Mouse (Mus musculus) gonadal fat pad, adult 2 months (tissue): ENCODE results near the gene Hoxa10. TPM values are rescaled to one million over a fixed set of nuclear protein-coding genes. Genes with fewer than 3 reads are reported as not detected.

Source experiments
- DNase-seq: peaks from one replicate; pipeline ENCODE4 v3.0.0-alpha.2; 2012; ENCODE audit warnings: low read depth
- polyA plus RNA-seq: library from polyadenylated mRNA; depleted of rRNA; stranded (reverse); fragments of >200 nt; gene quantifications from 2 replicates; pipeline ENCODE4 v1.2.3, GENCODE M21; 2012

The Hoxa10 gene
- polyA plus RNA-seq, 1 experiment = 5.0 TPM

GRCm38 (mm10) chr6:52229558-52230416, 10.9 kb downstream of the Hoxa10 start:
- DNase-seq = no peak

- DNase-seq = no peak
Measured at GRCm38 (mm10) chr6:52228475-52229465, 11.9 kb downstream of the Hoxa10 start.

GRCm38 (mm10) chr6:52227470-52228222, 13.0 kb downstream of the Hoxa10 start:
- DNase-seq = no peak

DNA sequence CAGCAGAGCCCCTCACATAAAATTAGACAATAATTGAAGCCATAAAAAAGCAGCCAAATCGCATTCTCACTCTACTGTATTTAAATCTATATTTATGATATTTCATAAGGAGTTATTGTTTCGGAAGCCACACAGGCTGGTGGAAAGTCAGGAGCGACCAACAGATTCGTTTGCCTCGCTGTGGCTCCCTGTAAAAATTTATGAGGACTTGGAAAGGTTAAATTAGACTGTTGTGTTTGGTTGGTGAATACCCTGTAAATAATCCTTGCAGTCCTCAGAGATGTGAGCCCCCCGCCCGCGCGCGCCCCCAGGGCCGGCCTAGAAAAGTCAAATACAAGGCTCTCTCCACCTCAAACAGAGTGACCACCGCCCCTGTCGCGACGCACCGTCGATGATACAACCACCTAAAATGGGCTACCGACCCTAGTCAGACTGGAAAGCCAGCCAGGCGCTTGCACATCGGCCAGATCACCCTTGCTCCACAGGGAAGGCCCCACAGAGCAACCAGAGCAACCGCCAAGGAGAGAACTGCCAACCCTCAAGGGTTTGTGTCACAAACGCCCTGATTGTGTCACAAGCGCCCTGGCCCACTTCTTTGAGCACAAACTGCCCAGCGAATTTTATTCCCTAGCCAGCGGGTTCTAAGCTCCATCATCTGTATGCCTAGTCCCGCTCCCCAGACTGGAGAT, 13.9 kb downstream of the Hoxa10 start:
- no peak for DNase-seq

GRCm38 (mm10) chr6:52225612-52226568, 14.8 kb downstream of the Hoxa10 start:
- DNase-seq = no peak

DNA sequence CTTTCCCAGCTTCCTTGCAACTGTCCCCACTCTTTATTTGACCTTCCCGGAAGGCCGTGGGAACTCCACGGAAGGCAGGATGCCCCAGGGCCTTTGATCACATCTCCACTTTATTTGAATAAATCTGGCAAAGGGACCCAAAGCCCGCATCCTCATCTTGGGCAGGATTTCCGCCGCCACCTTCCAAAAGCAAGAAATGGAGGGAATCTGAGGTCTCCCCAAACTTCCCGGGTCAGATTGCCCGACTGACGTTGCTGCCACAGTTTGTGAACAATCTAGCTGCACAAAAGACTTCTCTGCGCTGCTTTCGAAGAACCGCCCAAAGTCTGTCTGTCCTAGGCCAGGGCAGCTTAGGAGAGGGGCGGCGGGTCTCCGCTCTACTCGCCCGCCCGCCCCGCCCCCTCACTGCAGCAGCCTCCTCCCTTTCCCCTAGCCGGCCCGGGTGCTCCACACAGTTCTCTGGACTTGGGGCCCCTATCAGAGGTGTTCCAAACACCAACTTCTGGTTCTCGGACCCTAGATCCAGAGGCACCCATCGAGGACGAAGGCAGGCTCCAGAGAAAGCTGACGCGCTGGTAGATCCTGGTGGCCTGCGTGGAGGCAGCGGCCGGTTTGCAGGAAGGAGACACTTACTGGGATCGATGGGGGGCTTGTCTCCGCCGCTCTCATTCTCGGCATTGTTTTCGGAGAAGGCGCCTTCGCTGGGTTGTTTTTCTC, 15.6 kb downstream of the Hoxa10 start:
- no peak for DNase-seq

DNA sequence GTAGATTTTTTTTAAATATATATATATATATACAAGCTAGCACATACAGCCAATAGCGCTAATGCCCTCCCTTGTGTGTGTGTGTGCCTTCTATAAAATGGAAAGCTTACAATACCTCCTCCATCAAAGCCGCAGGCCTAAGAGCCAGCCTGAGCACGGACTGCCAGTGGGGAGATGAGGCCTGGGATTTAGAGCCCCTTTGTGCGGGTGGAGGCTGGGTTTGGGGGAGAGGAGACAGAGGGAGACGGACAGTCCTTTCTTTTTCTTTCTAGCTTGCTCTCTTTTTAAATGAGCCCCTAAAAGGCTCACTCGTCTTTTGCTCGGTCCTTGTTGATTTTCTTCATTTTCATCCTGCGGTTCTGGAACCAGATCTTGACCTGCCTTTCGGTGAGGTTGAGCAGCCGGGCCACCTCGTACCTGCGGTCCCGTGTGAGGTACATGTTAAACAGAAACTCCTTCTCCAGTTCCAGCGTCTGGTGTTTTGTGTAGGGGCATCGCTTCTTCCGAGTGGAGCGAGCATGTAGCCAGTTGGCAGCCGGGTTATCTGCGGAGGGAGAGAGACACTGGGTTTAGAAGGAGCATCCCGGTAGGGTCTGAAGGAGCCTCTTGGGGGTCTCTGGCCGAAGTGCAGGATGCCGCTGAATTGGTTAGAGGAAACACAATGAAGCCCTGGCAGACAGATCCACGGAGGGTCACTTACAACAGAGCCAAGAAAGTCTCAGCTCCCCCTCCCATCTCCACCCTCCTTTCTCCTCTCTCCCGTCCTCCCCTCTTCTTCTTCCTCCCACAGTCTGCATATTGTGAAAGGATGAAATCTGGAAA, 16.5 kb downstream of the Hoxa10 start:
- no peak for DNase-seq

GRCm38 (mm10) chr6:52222729-52223128, 17.9 kb downstream of the Hoxa10 start:
- DNase-seq = no peak

- no peak for DNase-seq
Measured at GRCm38 (mm10) chr6:52221993-52222685, 18.5 kb downstream of the Hoxa10 start.

GRCm38 (mm10) chr6:52221337-52221992, 19.2 kb downstream of the Hoxa10 start, which contains the start of gene Hoxa7:
Gene Hoxa7, minus strand, starts transcription at chr6:52221854.
- no peak for DNase-seq

- no peak for DNase-seq
Measured at GRCm38 (mm10) chr6:52220865-52221310, 19.8 kb downstream of the Hoxa10 start.

GRCm38 (mm10) chr6:52220003-52220864, 20.4 kb downstream of the Hoxa10 start:
- DNase-seq = no peak

DNA sequence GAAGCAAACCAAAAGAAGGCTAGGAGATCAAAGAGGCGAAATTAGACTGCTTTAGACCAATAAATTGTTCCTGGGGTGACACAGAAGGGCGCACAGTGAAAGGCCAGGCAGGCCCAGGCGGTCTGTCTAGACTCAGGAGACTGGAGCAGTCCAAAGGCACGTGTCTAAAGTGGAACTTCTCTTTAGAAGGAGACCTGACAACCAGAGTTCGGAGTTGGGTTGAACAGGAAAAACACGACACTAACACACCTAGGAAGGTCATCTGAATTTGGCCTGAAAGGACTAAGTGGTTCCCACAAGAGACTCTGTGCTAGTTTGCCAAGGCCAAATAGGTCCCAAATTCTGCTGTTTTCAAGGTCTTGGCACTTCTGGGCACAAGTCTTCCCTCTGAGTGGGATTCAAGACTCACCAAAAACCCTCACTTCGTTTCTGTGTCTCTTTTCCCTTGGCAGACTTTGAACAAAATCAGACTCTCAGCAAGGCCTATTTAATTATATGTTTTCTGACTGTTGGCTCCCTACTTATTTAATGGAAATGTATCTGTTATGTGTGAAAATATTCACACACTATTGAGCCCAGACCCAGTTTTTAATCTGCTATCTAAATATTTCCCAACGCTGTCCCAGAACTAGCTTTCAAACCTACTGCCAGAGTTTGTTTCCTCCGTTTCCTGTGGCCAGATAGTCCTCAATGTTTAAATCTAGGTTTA, 21.3 kb downstream of the Hoxa10 start:
- DNase-seq = no peak

DNA sequence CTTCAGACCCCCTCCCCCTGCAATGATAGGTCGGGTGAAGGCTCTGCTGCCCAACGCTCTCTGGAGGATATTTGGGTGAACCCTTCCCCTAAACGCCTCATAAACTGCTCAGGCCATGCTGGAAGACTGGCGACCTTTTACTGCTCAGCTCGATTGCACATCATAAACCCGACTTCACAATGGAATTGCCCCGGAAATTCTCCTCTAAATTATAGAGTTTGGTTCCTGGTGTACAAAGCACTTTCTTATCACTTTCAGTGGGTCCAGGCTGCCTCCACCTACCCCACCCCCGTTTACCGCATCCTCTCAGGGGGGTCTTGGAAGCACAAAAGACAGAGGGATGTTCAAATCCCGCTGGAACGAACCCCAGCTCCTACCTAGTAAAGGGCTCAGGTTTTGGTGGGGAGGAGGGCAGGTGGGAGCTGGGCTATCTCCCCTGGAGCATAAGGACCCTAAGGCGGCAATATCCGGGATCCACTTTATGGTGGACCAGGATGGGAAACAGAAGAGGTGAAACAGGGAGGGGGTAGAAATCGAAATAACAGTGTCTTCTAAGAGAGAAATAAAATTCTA, 21.9 kb downstream of the Hoxa10 start:
- DNase-seq = no peak
